Mouse (Mus musculus): ENCODE results near the gene Gm9913.
A peak's percentile ranks its signal among the peaks of the same experiment; 100 is the strongest.

Gene Gm9913

DNA sequence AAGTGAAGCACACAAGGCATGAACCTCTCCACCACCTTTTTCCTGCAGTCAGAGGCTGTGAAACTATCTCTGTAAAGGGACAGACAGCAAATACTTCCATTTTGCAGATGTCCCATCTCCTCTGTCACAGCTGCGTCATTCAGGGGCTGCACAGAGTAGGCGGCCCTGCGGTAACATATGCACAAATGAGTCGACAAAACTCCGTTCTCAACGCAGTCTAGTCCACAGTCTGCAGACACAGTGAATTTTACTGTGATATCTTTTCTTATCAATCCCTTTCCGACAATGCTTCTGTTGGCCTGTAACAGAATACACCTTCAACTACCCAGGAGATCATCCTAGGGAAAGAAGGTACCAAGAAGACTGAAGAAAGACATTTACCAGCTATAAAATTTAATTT is 6.7 kb upstream of the Gm9913 start:
- DNase-seq = no peak

DNA sequence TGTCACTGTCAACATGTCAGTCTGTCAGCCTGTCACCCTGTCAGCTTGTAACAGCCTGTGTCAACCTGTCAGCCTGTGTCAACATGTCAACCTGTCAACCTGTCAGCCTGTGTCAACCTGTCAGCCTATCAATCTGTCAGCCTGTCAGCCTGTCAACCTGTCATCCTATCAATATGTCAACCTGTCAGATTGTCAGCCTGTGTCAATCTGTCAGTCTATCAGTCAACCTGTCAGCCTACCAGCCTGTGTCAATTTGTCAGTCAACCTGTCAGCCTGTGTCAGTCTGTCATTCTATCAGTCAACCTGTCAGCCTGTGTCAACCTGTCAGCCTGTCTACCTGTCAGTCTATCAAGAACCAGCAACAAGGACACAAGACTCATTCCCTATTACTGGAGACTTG is 3.4 kb upstream of the Gm9913 start:
- DNase-seq = no peak

DNA sequence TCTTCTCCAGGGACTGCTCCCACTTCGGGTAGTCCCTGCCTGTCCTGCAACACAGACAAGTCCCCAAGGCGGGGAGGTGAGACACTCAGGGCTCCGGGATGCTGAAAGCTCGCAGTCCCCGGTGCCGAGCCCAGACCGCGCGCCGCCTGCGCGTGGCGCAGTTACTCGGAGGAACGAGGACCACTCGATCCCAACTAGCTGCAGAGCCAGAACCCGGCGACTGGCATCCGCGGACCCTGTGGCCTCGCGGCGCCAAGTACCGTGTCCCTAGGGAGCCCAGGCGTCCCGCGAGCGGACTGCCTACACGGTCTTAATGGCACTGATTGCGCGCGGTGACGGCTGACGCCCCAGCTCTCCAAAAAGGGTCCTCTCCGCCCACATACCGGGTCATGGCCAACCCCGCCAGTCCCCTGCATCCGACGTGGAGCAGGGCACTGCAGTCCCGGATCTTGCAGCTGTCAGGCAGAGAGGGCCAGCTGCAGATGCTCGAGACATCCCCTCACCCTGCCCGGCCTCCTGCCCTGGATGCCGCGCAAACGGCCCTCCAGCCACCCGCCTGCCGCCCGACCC is 942 bp downstream of the Gm9913 start:
- no peak for DNase-seq

DNA sequence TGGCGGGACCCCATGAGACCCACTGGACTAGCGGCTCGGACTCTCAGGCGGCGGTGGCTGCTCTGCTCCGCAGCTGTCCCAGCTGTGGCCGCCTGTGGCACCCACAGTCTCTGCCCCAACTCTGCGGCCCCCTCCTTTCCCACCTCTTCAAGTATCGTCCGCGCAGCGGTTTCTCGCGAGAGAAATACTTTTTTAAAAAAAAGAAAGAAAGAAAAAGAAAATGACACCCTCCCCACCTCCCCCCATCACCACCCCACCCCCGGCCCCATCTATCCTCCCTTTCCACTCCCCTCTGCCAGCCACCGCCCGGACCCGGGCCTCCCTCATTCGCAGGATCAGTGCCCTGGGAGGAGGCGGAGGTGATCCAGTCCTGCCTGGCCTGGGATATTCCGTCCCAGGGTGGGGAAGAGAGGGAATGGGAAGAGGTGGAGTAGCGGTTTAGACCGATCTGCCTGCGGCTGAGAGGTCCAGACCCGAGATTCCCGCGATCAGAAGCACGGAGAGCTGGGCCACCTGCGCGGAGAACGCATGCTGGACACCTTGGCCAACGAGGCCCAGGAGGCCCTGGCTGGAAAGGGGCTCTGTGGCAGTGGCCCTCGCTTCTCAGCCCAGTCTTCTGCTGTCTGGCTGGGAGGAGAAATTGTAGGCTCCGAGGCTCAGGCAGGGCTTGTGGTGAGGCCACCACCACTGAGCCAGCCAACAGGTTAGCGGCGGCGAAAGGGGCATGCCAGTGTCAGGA is 1.6 kb downstream of the Gm9913 start:
- peak; percentile 12 for DNase-seq

DNA sequence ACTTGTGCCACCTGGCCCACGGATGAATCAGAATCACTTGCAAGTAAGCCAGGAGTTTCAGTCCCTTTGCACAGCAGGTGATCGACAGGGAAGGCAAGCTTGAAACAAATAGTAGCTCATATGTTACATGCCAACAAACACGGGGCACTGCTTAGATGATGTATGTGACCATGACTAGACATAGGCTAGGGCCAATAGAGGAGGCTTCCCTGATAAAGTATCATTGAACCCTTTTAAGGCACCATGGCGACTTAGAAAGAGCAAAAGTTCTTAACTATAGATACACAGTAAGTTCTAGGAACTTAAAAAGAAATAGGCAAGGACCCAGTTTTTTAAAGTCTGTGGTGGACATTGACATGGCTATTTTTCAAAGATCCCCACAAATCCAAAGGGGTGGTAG is 3.0 kb downstream of the Gm9913 start, which contains the start of gene Fbn1:
Gene Fbn1 (minus strand): TSS at position 101 of the 400 bp plus-strand sequence.
- DNase-seq = no peak

DNA sequence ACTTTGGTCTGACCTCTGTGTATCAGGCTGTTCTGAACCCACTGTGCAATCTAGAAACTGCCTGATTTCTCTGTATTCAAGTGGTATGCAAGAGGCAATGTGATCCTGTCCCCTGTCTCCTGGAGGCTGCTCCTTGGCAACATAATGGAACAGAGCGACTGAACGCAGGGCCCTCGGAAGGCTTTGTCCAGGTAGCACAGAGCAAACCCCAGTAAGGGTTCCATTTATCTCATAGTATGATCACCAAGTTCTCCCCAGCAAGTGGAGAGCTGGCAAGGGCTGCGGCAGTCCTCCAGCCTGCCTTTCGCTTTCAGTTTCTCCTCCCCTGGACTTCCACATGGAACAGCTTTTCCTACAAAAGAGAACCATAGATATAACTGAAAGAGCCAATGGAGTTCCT is 3.5 kb downstream of the Gm9913 start:
- DNase-seq = no peak

DNA sequence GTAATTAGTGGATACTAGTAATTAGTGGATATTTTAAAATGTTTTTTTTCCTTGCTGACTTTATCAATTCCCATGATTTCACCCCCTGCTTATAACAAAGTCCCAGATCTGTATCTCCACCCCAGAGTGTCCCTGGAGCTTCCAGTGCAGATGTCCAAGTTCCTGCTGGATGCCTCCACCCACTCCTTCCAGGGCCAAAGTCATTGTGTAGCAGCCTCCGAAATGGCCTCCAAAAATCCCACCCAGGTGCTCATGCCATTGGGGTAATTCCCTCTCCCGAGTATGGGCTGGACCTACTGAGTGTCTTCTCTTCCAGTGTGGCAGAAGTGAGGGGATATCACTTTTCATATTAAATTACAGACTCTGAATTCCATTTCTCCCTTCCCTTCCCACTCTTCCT is 5.9 kb downstream of the Gm9913 start:
- no peak for DNase-seq

DNA sequence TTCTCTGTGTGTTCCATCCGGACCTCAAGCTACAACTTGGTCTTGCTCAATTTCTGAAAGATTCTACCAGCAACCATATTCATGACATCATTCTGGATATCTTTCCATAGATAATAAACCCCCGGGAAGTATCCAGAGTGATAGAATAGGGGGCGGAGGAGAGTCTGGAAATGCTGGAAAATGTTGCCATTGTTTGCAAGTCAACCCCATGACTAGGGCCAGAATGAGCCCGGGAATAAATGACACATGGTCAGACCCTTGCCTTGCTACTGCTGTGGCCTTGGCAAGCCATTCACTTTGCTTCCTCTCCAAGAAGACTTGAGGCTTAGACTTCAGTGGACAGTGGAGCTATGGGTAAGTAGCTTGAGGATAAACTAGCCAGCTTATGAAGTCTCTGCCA is 7.0 kb downstream of the Gm9913 start:
- no peak for DNase-seq

DNA sequence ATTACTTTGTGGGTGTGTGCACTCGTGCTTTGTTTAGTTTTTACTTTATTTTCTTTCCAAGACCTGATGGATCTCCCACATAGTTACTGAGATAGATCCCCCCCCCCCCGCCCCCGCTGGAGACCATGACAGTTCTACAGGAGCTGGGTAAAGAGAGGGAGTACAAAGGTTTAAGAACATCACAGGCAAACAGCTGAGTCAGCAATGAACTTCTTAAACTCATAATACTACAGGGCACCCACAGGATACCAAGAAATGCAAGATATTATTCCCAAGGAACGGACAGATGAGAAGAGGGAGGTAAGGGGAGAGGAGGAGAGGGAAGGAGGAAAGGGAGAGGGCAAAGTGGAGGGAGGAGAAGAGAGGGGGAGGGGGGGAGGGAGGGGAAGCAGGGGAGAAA is 7.7 kb downstream of the Gm9913 start:
- no peak for DNase-seq

DNA sequence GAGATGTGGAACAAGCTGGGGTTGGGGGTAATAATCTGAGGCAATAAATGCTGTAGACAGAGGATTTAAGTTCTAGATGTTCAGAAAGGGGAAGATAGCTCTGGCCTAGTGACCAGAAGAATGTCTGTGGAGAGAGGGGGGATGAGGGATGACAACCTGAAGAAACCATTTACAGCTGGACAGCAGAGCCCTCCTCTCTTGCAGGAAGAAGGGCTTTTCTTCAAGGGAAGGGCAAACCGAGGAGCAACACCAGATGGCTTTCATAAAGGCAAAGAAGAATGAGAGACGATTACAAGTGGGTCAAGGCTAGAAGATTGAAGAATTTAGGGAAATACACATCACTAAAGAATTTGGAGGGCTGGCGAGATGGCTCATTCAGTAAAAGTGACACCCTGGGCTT is 9.5 kb downstream of the Gm9913 start:
- no peak for DNase-seq

DNA sequence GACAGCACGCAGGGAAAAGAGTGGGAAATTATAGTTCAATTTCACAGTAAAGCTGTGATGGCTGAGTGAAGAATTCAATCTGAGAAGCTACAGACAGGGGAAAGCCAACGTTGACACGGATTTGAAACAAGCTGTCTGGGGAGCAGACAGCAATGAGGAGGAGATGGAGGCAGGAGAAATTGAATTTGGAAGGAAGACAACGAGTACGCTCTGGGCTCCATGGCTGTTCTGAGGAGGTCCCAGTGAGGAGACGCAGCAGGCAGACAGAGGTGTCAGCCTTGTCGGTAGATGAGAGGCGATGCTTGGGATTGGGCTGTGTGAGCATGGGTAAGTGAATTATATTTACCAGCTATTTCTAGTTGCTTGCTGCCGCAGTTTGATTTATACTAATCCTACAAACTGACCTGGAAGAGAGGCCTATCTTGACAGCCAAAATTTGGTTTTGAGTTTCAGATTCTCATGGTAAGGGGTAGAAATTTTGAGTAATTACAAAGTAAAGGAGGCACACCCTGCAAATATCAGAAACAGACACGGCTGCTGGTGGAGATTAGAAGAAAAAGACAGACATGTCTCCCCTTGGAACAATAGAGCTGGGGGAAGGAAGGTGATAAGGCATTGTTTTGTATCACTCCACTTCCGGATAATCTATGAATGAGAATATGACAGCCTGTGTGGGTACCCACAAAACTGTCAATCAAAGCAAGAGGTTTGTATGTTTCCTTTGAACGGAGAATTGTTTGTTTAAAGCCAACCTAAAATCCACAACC is 10.6 kb downstream of the Gm9913 start:
- no peak for DNase-seq

DNA sequence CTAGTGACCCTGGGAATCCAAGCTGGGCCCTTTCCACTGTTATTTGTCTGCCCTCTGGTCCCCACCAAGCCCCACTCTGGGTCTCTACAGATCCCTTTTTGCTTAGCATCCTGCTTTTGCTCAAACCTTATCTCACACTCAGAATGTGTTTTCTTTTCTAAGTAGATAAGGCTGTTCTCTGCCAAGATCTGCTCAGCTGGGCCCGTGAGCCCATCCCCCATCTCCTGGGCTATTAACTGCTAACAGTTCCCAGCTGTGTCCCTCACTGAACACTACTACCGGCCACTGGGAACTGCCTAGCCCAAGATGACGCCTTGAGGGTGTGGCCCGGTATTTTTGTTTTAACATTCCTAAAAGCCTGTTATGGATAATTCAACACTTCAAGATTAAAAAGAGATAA is 11.7 kb downstream of the Gm9913 start:
- DNase-seq = no peak

DNA sequence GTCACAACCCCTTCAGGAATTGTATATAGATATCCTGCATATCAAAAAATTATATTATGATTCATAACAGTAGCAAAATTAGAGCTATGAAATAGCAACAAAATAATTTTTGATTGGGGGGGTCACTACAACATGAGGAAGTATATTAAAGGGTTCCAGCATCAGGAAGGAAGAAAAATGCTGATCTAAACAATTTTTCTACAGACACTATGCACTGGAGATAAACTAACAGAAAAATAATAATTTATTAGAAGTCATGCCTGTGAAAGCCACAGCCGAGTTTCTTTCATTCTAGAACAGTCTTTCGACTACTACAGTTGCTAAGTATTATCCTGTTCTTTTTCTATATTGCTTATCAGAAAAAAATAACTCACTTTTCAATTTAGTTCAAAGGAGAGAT is 20.6 kb downstream of the Gm9913 start:
- no peak for DNase-seq

DNA sequence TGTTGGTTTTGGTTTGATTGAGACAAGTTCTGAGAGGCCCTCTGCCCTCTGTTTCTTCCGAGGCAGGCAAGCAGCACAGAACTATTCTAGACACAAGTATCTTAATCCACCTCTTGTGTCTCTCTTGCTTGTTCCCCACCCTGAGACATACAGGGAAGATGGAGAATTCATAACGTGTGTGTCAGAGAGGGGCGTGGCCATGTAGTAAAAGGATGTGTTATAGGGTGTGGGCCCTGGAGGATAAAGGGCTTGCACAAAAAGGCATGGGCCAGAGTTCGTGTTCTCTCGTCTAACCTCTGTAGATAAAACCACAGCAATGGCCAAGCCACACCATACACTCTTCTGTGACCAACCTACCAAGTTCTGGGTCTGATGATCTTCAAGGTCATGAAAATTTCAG is 21.7 kb downstream of the Gm9913 start:
- DNase-seq = no peak

DNA sequence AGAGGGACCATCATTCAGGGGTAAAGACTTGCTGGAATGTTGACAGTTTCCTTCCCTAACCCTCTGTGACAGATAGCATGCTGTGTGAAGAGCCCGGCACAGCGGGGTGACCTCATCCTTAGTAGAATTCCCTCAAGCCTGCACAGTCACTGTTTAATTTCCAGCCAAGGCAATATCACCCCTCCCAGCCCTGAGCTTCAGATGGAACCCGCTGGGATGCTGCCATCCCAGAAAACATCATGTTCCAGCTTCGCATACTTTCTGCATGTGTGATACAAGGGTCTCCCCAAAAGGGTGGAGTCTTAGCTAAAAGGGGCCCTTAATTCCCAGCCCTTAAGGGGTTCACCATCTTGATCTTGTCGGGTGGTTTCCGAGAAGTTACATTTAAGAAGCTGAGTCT is 25.8 kb downstream of the Gm9913 start:
- no peak for DNase-seq

DNA sequence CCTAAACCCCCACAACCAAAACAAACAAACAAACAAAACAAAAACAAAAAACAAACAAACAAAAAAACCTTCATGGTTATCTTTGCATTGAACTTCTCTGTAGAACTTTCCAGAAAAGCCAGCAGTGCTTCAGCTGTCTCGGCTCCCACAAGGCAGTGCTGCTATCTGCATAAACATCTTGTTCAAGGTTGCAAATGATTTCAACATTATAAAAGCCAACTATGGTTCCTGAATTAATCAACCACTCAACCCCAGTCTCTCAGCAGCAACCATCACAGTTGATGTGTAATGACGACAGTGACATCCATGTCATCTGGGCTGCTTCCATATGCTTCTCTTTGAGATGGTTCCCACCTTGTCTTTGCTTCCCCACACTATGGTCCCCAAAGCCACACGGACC is 34.8 kb downstream of the Gm9913 start:
- no peak for DNase-seq

DNA sequence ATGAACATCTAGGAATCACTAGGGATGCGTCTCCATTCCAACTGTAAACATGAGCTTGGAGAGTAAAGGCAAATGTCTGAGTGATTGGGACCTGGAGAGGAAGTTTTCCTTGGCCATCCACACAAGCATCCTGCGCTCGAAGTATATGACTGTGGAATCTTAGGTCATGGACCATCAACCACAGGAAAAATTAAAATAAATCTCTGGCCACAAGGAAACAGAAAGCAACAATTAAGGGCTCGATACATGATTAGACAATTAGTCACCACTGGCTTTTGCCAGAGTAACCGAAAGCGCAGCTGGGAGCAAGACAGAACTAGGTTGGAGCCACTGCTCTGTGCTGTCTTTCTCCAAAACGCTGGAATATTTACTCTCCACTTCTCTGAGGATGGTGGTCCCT is 35.7 kb downstream of the Gm9913 start:
- DNase-seq = no peak

DNA sequence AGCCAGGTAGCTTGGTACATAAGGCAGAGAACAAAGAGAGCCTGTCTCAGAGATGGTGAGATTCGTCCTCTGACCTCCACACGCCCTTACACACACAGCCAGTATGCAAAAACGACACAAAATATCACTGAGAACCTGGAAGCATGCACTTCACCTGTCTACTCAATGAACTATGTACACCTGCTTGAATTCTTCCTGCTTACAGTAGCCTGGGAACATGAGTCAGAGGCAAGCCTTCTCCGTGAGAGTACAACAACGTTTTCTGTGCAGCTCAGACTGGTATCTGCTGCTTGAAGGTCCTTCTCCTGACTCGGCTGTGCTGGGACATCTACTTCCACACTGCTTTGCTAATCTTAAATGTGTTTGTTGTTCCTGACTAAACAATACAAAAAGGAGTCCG is 36.6 kb downstream of the Gm9913 start:
- no peak for DNase-seq

DNA sequence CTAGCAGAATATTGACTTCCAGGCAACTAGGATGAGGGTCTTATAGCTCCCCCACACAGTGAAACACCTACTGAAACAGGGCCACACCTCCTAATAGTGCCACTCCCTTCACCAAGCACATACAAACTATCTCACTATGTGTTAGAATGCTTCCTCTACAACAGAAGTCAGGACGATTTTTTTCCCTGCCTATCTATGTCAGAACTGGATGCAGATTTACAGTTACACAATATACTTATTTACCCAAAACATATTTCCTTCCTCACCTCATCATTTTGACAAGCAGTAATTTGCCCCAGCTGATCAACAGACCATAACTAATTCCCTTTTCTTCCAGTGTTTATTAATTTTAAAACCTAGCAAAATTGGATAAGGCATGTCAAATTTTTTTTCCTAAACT is 38.8 kb downstream of the Gm9913 start:
- DNase-seq = no peak

DNA sequence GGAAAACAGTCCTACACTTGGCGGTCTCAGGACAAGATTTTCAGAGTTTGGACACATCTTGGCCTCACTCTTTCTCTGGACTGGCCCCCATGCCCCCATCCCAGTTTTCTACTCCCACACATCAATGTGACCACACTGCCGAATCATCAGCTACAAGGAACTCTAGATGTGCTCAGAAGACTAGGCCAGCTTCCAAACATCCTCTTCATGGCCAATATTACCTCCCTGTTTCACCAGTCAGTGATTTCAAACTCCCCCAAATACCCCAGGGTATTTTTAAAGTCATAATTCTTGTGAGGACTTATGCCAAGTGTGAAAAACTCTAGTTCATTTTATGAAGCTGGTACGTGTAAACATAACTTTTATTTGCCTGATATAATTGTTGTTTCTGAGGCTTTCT is 40.1 kb downstream of the Gm9913 start:
- DNase-seq = no peak

DNA sequence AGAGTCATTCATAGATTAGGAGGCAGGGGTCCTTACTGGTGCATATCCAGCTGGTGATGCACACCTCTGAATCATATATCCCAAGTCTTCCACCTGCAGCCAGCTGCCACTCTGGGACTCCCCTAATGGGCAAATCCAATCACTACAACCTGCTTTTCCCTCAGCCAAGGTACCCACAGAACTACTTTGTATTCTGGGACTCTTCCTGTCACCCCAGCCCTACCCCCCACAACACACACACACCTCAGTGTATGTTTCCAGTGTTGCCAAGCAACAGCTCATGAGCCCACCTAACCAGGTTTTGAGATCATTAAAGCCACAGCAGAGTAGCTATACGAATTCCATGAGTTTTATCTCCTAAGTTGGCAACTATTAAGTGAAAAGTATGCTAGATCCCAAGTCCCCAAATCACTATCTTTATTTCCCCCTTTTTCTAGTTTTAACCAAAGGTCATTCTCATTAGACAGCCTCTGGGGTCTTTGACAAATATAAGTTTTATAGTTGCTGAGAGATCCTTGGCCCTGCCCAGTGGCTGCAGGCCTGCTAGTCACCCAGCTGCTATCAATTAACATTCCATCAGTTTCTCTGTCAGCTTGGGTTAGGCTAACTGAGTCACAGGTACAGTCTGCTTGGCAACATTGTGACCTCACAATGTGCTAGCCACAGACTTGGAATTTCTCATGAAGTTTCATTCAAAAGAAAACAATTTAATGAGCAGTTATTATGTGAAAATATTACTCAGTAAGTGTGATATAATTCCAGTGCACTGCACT is 44.1 kb downstream of the Gm9913 start:
- no peak for DNase-seq

DNA sequence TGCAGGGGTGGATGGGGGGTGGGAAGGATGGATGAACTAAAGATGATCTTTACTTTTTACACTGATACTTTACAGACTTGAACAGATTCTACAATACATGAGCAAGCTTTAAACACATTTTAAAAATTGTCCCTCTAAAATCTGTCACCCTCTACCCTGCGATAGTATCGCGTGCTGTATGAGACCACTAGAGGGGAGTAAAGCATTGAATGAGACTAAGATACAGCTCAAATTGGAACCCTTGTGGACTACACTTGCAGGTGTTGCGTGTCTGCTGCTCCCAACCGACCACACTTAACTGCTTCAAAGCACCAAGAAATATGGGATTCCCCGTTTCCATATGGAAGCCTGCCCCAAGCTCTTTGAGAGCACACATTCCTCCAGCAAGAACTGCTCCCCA is 50.9 kb downstream of the Gm9913 start:
- DNase-seq = no peak
